Mouse (Mus musculus): ENCODE data around the gene Gm3317. TPM values are rescaled to one million over a fixed set of nuclear protein-coding genes. Genes with fewer than 3 reads are reported as not detected.
"Not testable (repeated sequence)": the region's sequence is repeated elsewhere in the genome, so short reads cannot be mapped to it uniquely, and the experiment has no call there.

Gene Gm3317
- not detected in 2 replicates for polyA plus RNA-seq (2015; fragmentation: Nextera tagmentation; extraction: Ambion mirVana)

DNA sequence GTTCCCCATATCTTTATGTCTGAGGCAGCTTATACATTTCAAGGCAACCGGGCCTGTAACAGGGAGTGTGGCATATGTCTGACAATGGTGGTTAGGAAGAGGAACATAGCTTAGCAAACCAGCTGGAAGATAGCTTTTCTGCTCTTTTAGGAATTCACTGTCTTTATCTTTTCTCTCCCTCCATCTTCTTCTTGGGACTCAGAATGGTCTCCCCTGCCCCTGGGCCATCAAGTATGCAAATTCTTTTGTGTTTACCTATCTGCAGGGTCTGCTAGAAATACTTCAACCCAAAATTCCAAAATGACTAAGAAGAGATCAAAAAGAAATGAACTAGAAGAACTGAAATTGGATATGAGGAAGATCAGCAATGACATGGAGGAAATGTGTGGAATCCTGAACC is at the start of gene Gm3317:
TSS of gene Gm3317 (plus strand) at position 301 of the 400 bp plus-strand sequence.
- not testable (repeated sequence) for H3K4me1 ChIP-seq (replicated peaks); H3K4me2 ChIP-seq; H3K9ac ChIP-seq; H3K36me3 ChIP-seq; H3K9me3 ChIP-seq; H3K27ac ChIP-seq; ATAC-seq (ENCODE audit: low FRiP score); H3K27me3 ChIP-seq; H3K4me3 ChIP-seq
- WGBS = no CpG with 5 or more reads among the region's 1 CpGs

DNA sequence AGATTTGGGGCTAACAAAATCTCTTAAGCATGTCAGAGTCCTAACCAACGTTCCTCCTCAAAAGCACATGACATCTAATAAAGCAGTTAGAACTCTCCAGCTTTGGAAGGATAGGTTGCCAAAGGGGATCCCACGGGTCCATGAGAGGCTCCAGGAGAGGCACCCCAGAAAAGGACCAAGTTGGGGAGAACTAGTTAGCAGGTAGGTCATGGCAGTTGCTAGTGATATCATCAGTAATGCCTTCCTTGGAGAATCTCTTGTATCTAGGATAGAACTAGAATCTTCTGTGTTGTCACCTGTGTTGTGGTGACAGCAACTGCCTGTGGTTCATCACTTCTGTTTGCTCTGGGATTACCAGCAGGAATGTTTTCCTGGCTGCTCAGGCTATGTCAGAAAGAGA is 33.1 kb upstream of the Gm3317 start, which contains the start of gene Gm8279:
TSS of gene Gm8279 (plus strand) at position 301 of the 400 bp plus-strand sequence.
- not testable (repeated sequence) for H3K4me3 ChIP-seq; H3K9me3 ChIP-seq; H3K4me2 ChIP-seq; ATAC-seq (ENCODE audit: low FRiP score); H3K27ac ChIP-seq; H3K9ac ChIP-seq; H3K27me3 ChIP-seq; H3K4me1 ChIP-seq (replicated peaks); H3K36me3 ChIP-seq
- WGBS = 86% methylated on average over 2 of the region's 2 CpGs

DNA sequence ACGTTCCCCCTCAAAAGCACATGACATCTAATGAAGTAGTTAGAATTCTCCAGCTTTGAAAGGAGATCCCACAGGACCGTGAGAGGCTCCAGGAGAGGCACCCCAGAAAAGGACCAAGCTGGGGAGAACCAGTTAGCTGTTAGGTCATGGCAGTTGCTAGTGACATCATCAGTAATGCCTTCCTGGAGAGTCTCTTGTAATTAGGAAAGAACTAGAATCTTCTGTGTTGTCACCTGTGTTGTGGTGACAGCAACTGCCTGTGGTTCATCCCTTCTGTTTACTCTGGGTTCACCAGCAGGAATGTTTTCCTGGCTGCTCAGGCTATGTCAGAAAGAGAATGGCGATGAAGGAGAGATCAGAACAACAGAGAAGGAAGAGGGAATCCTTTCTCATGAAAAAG is 21.2 kb downstream of the Gm3317 start, which contains the start of gene Gm8271:
TSS of gene Gm8271 (plus strand) at position 301 of the 400 bp plus-strand sequence.
- H3K36me3 ChIP-seq; H3K4me1 ChIP-seq (replicated peaks); ATAC-seq (ENCODE audit: low FRiP score); H3K27me3 ChIP-seq; H3K27ac ChIP-seq; H3K9ac ChIP-seq; H3K4me2 ChIP-seq; H3K9me3 ChIP-seq; H3K4me3 ChIP-seq: not testable (repeated sequence)
- no CpG with 5 or more reads among the region's 3 CpGs for WGBS

Other genes with a start within 250 kb of the Gm3317 start
- not detected in 2 replicates for gene Gm8297, start 180.6 kb upstream of the Gm3317 start, polyA plus RNA-seq (2015; fragmentation: Nextera tagmentation; extraction: Ambion mirVana)
- gene Gm3298, start 148.6 kb upstream of the Gm3317 start, polyA plus RNA-seq (2015; fragmentation: Nextera tagmentation; extraction: Ambion mirVana) = not detected in 2 replicates
- gene 4930555G01Rik, start 113.9 kb upstream of the Gm3317 start, polyA plus RNA-seq (2015; fragmentation: Nextera tagmentation; extraction: Ambion mirVana) = 0.10 TPM in 1 of 2 replicates, not detected in the other
- gene Gm8281, start 93.5 kb upstream of the Gm3317 start, polyA plus RNA-seq (2015; fragmentation: Nextera tagmentation; extraction: Ambion mirVana) = 8.3 and 8.5 TPM in 2 replicates
- gene Gm8279, start 33.0 kb upstream of the Gm3317 start, polyA plus RNA-seq (2015; fragmentation: Nextera tagmentation; extraction: Ambion mirVana) = not detected in 2 replicates
- gene Gm8271, start 21.3 kb downstream of the Gm3317 start, polyA plus RNA-seq (2015; fragmentation: Nextera tagmentation; extraction: Ambion mirVana) = not detected in 2 replicates
- not detected in 2 replicates for gene Gm3526, start 96.0 kb downstream of the Gm3317 start, polyA plus RNA-seq (2015; fragmentation: Nextera tagmentation; extraction: Ambion mirVana)
- gene Gm3542, start 170.4 kb downstream of the Gm3317 start, polyA plus RNA-seq (2015; fragmentation: Nextera tagmentation; extraction: Ambion mirVana) = not detected in 2 replicates
- 1.4 and 1.6 TPM in 2 replicates for gene Gm3500, start 224.5 kb downstream of the Gm3317 start, polyA plus RNA-seq (2015; fragmentation: Nextera tagmentation; extraction: Ambion mirVana)